Mouse (Mus musculus) G1E (cell line): ENCODE results near the gene Sema3e. TPM values are rescaled to one million over a fixed set of nuclear protein-coding genes. Genes with fewer than 3 reads are reported as not detected.

Experiments used
- ATAC-seq: 2 replicates; pipeline ENCODE4 v1.8.0; 2016; ENCODE audit warnings: mild to moderate bottlenecking; ENCODE audit not compliant: insufficient number of reproducible peaks, poor library complexity, low FRiP score, severe bottlenecking; ENCODE audit errors: extremely low read depth
- DNase-seq: peaks from one replicate; pipeline ENCODE4 v3.0.0; 2012; ENCODE audit warnings: low spot score
- H3K27me3 ChIP-seq: 2 replicates; pipeline ENCODE4 v1.6.1; 2012; ENCODE audit warnings: mild to moderate bottlenecking, low read length, inconsistent platforms; ENCODE audit not compliant: insufficient read depth
- H3K36me3 ChIP-seq: replicated peaks from 2 replicates; pipeline ENCODE3; 2012; ENCODE audit warnings: mild to moderate bottlenecking, inconsistent platforms
- H3K4me1 ChIP-seq: 2 replicates; pipeline ENCODE4 v1.6.1; 2012; ENCODE audit warnings: low read depth, low read length, inconsistent platforms, mixed read lengths; ENCODE audit not compliant: insufficient read depth
- H3K4me3 ChIP-seq: 2 replicates; pipeline ENCODE4 v1.5.1; 2012; ENCODE audit warnings: low read depth, mild to moderate bottlenecking, inconsistent platforms, low read length, moderate library complexity, mixed read lengths
- H3K9me3 ChIP-seq: replicated peaks from 2 replicates; pipeline ENCODE4 v1.6.1; 2012; ENCODE audit warnings: inconsistent platforms
- CTCF ChIP-seq: IDR thresholded peaks from 2 replicates; pipeline ENCODE4 v1.5.1; 2012; ENCODE audit warnings: low read depth, low read length, inconsistent platforms, mixed read lengths
- GATA1 ChIP-seq: IDR thresholded peaks from 2 replicates; pipeline ENCODE4 v1.6.1; 2012; ENCODE audit warnings: borderline replicate concordance, low read length, inconsistent platforms, mixed read lengths
- GATA2 ChIP-seq: IDR thresholded peaks from 2 replicates; pipeline ENCODE4 v1.6.1; 2012; ENCODE audit warnings: low read depth, low read length, inconsistent platforms, borderline replicate concordance
- POLR2AphosphoS5 ChIP-seq: IDR thresholded peaks from 2 replicates; pipeline ENCODE4 v1.6.1; 2012; ENCODE audit warnings: low read depth, low read length, inconsistent platforms; ENCODE audit not compliant: insufficient replicate concordance
- TAL1 ChIP-seq: conservative IDR thresholded peaks from 2 replicates; pipeline ENCODE4 v1.6.1; 2012; ENCODE audit warnings: low read depth, low read length, inconsistent platforms, mixed read lengths
- polyA plus RNA-seq: library from polyadenylated mRNA; stranded (reverse); fragments of >175 nt; gene quantifications from 2 replicates; pipeline ENCODE4 v1.2.3, GENCODE M21; 2012
- total RNA-seq, 2 experiments: library from RNA; stranded (forward) in 1 of 2; stranded (reverse) in 1 of 2; fragments of 200-1000 nt in 1 of 2; fragments of >200 nt in 1 of 2; fragmentation: Nextera tagmentation in 1 of 2; gene quantifications; 2 replicates each; pipeline ENCODE4 v1.2.3; 2014 to 2017

The Sema3e gene
- total and polyA plus RNA-seq, 3 experiments, result 0.38 to 7.1 (median 2.0) TPM

- ATAC-seq (no peak), DNase-seq (no peak)
- Histone ChIP-seq H3K4me3 (no peak overlapping the region), H3K4me1 (no peaks in the 10 kb centered on the region), H3K9me3 (no peaks in the 10 kb centered on the region), H3K36me3 (no peaks in the 10 kb centered on the region), H3K27me3 (no peaks in the 10 kb centered on the region)
- TF ChIP-seq GATA2, result no peak
- TF ChIP-seq TAL1, result no peak
- no peak for TF ChIP-seq GATA1
- TF ChIP-seq CTCF, result no peak
- TF ChIP-seq POLR2AphosphoS5, result no peak
Measured at GRCm38 (mm10) chr5:14126591-14126990, 101.5 kb downstream of the Sema3e start.

GRCm38 (mm10) chr5:14135929-14136328, 110.9 kb downstream of the Sema3e start:
- H3K9me3 ChIP-seq, result no peaks in the 10 kb centered on the region
- no peaks in the 10 kb centered on the region for H3K27me3 ChIP-seq
- DNase-seq (no peak), ATAC-seq (no peak)
- no peaks in the 10 kb centered on the region for H3K4me1 ChIP-seq
- no peaks in the 10 kb centered on the region for H3K36me3 ChIP-seq
- no peak for TF ChIP-seq POLR2AphosphoS5
- no peak for TF ChIP-seq GATA2
- no peak for TF ChIP-seq CTCF
- no peak for TF ChIP-seq GATA1
- TF ChIP-seq TAL1, result no peak
- H3K4me3 ChIP-seq, result no peak overlapping the region

- ATAC-seq, result no peak
- DNase-seq, result no peak
- no peaks in the 10 kb centered on the region for H3K27me3 ChIP-seq
- no peak overlapping the region for H3K4me3 ChIP-seq
- H3K9me3 ChIP-seq, result no peaks in the 10 kb centered on the region
- TF ChIP-seq TAL1, result no peak
- no peak for TF ChIP-seq POLR2AphosphoS5
- TF ChIP-seq GATA1, result no peak
- TF ChIP-seq GATA2, result no peak
- TF ChIP-seq CTCF, result no peak
- H3K4me1 ChIP-seq, result no peaks in the 10 kb centered on the region
- H3K36me3 ChIP-seq, result no peaks in the 10 kb centered on the region
Measured at GRCm38 (mm10) chr5:14138725-14139124, 113.6 kb downstream of the Sema3e start.

- TF ChIP-seq TAL1 (no peak), GATA2 (no peak), POLR2AphosphoS5 (no peak), CTCF (no peak), GATA1 (no peak)
- no peaks in the 10 kb centered on the region for H3K27me3 ChIP-seq
- no peaks in the 10 kb centered on the region for H3K4me1 ChIP-seq
- no peaks in the 10 kb centered on the region for H3K36me3 ChIP-seq
- H3K9me3 ChIP-seq, result no peaks in the 10 kb centered on the region
- H3K4me3 ChIP-seq, result no peak overlapping the region
- DNase-seq, result no peak
- ATAC-seq, result no peak
Measured at GRCm38 (mm10) chr5:14162579-14162978, 137.5 kb downstream of the Sema3e start.

DNA sequence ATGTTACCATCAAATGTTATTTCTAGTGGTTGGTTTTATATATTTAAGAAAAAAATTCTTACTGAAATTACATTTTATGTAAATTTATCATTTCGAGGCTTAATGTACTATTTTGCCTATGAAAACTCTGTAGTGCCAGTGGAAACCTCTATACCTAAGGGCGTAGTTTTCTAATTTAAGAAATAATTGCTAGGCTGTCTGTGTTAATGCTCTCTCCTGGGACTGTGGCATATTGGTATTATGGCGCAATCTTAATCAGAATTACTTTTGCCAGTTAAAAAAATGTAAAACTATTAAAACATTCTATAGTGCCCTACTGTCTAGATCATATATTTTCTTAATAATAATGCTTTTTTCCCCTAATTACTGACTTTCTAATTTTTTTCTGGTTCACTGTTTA, 138.2 kb downstream of the Sema3e start:
- Histone ChIP-seq H3K4me3 (no peak overlapping the region), H3K27me3 (no peaks in the 10 kb centered on the region), H3K4me1 (no peaks in the 10 kb centered on the region), H3K36me3 (no peaks in the 10 kb centered on the region), H3K9me3 (no peaks in the 10 kb centered on the region)
- no peak for DNase-seq
- TF ChIP-seq GATA1 (no peak), TAL1 (no peak), CTCF (no peak), GATA2 (no peak), POLR2AphosphoS5 (no peak)
- no peak for ATAC-seq

DNA sequence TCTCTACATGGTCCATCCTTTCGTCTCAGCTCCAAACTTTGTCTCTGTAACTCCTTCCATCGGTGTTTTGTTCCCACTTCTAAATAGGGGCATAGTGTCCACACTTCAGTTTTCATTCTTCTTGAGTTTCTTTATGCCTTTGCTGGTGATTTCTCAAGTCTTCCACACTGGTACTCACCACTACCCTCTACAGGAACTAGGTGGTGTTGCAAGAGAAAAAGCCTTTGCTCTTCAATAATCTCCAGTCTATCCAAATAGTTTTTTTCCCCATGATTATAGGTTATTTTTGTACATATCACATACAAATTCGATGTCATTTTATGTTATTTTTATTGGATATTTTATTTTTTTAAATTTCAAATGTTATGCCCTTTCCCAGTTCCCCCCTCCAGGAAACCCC, 142.7 kb downstream of the Sema3e start:
- ATAC-seq (no peak), DNase-seq (no peak)
- TF ChIP-seq GATA1 (no peak), CTCF (no peak), GATA2 (no peak), TAL1 (no peak), POLR2AphosphoS5 (no peak)
- Histone ChIP-seq H3K4me1 (no peaks in the 10 kb centered on the region), H3K27me3 (no peaks in the 10 kb centered on the region), H3K9me3 (no peaks in the 10 kb centered on the region), H3K36me3 (no peaks in the 10 kb centered on the region), H3K4me3 (no peak overlapping the region)
